Mouse (Mus musculus): ENCODE data around the gene Nsun3.

Nsun3 gene

GRCm38 (mm10) chr16:62786621-62787331, at the start of gene Nsun3:
TSS of gene Nsun3 (minus strand) at chr16:62786818.
- DNase-seq (ENCODE audit: low spot score in 2 of 2) = peak; percentile 96 to 98

DNA sequence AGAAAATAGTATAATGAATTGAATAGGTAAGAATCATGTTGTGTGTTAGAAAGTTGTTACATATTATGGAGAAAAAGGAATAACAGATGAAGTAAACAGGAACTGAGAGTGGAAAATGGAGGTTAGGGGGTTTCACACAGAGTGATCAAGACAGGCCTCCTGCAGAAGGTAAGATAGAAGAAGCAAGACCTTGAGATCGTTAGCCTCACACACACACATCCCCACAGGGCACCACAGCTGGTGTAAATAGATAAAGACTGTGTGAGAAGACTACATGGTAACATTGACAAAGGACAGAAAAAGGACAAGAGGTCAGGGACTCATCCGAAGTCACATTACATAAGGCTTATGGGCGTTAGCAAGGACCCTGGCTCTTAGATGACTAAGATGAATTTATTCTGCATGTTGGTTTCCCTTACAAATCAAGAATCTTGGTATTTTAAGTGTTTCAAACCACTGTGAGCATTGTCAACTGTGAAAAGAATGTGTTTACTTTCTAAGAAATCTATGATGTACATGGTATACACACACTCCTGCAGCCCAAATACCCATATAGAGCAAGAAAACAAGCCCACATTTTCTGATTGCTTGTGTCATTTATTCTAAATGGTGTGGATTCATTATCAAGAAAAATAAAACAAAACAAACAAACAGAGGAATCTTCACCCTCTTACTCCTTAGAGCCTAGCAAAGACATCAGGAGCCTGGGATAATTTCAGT, 47.6 kb upstream of the Nsun3 start:
- DNase-seq (ENCODE audit: low spot score in 2 of 2) = no peak

DNA sequence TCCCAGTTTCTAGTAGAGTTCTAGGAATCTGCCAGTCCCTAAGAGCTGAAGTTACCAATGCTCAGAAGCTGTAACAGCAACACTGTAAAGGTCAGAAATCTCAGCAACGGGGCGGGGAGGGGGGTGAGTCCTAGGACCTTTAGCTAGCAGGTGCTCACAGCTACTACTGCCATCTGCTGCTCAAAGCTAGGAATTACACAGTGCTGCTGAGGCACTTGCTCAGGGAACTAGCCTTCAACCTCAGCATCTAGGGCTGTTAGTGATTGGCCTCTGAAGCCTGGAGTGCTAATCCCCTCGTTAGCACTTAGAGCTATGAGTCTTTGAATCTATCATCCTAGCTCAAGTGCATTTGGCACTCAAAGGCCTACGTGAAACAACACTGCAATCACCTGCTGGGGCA, 45.9 kb upstream of the Nsun3 start:
- DNase-seq (ENCODE audit: low spot score in 2 of 2) = no peak

DNA sequence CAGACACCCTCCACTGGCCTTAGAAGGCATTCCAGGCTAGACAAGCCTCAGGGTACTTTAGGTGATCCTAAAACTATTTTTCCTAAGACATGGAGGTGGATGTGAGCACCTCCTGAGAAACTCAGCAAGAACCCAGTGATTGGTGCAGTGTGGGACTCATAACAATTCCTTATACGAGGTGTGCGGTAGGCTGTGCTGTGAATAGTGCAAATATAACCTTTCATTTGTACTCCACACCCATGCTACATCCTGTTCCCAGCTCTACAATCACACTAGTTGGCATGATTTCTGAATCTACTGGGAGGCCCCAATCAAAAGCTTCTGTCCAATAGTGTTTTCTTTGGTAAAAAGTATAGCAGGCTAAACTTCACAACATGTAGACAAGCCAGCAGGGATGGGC, 45.4 kb upstream of the Nsun3 start:
- DNase-seq (ENCODE audit: low spot score in 2 of 2) = no peak

DNA sequence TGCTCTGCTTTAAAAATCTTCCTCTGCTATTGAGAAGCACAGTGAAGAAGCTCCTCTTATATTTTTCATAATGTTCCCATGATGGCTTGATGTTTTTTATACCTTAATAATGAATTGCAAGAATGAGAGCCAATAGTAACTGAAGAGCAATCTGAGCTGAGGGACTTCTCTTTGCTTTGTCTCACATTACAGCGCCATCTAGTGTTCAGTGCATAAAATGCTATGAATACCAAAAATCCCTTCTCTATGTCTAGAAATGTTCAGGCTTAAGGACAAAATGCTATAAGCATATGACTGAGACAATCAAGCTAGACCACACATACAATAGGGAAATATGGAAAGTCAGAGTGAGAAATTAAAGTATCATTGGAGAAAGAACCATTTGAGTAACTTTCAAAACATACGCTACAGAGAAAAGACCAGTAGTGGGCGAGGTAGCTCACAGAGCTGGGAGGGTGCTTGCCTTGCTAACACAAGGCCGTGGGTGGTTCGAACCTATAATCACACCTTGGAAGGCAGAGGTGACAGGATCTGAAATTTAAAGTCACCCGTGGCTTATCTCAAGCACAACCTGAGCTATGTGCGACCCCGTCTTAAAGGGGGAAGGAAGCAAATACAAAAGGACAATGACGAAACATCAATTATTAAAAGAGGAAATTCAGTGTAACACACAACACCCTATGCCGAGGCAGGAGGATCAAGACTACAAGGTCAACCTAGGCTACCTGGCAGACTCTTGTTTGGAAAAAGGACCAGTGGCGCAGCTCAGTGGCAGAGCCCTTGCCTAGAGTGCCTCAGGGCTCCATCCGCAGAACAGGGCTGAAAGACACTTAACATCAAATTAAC, 39.8 kb upstream of the Nsun3 start:
- DNase-seq (ENCODE audit: low spot score in 2 of 2) = no peak

- no peak for DNase-seq (ENCODE audit: low spot score in 2 of 2)
These were observed 35.9 kb upstream of the Nsun3 start for GRCm38 (mm10) chr16:62822472-62822871.

DNA sequence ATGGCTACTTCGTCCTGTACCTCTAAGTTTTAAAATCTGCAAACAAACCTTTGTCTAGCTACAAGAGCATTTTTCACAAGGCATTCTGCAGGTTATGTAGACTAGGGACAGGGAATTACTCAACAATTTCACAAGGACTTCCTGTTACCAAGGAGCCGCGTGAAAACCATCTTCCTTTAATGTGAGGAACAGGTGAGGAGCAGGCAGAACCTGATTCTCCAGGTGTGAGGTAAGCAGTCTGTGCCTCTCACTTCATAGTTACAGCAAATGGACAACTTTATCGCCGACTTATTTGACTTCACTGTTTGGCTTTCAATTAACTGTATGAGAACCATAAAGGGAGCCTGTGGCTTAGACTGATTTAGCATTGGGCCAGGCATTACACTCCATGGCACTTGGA, 27.9 kb upstream of the Nsun3 start, which contains the start of gene Stx19:
Stx19 (plus strand) TSS at position 186 of the 400 bp plus-strand sequence.
- no peak for DNase-seq (ENCODE audit: low spot score in 2 of 2)

GRCm38 (mm10) chr16:62813790-62814189, 27.2 kb upstream of the Nsun3 start:
- DNase-seq (ENCODE audit: low spot score in 2 of 2) = no peak

- DNase-seq (ENCODE audit: low spot score in 2 of 2) = no peak
These were observed 24.2 kb upstream of the Nsun3 start for GRCm38 (mm10) chr16:62810855-62811254.

- no peak for DNase-seq (ENCODE audit: low spot score in 2 of 2)
These were observed 20.8 kb upstream of the Nsun3 start for GRCm38 (mm10) chr16:62807249-62807979.

DNA sequence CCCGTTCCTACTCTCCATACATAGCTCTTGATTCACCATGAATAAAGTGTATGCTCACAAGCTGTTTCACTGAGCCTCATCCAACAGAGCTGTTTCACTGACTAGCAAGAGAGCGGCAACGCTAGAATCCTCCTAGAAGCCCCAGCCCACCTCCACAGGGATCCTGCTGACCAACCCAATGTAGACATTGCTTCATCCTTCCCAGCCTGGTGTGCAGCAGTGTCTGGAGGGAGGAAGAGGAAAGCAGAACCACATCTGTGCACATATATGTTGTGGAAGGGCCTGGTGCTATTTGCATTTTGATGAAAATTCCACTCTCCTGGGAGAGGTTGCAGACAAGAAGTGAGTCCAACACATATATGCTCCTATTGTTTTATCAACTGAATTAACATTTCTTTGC, 18.0 kb upstream of the Nsun3 start:
- no peak for DNase-seq (ENCODE audit: low spot score in 2 of 2)

- DNase-seq (ENCODE audit: low spot score in 2 of 2) = no peak
These were observed 13.2 kb upstream of the Nsun3 start for GRCm38 (mm10) chr16:62799839-62800238.

DNA sequence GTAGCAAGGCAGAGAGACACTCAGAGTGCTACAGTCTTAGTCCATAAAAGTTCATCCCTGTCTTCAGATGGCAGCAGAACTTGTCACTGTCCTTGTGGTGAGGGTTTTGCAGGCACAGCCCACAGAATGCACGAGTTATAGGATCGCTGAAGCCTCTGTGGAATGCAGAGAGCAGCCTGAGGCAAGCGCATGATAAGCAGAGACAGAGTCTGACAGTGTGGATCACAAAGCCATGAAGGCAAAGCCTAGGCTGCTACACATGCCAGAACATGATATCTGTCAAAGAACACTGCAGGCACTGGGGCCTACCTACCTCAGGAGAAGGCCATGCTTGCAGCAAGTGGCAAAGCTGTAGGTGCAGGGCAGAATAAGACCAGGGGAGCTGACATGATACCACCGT, 12.8 kb upstream of the Nsun3 start:
- DNase-seq (ENCODE audit: low spot score in 2 of 2) = no peak

DNA sequence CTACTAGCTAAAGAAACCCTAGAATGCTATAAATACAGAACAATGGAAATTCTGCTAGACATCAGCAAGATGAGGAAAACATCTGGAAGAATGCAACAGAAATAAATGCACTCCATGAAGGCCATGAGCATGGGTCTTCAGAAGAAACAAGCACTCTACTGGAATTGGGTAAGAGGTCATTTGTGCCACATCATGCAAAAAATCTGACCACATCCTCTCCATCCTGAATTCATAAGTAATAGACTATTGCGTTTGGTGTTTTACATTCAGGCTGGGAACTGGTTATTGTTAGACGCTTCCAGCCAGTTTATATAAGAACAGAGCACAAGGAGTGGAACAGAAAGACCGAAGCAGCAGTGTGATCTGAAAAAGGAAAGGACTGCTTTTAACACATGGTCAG, 12.2 kb upstream of the Nsun3 start:
- no peak for DNase-seq (ENCODE audit: low spot score in 2 of 2)

- DNase-seq (ENCODE audit: low spot score in 2 of 2) = no peak
These were observed 10.0 kb upstream of the Nsun3 start for GRCm38 (mm10) chr16:62796608-62797007.

DNA sequence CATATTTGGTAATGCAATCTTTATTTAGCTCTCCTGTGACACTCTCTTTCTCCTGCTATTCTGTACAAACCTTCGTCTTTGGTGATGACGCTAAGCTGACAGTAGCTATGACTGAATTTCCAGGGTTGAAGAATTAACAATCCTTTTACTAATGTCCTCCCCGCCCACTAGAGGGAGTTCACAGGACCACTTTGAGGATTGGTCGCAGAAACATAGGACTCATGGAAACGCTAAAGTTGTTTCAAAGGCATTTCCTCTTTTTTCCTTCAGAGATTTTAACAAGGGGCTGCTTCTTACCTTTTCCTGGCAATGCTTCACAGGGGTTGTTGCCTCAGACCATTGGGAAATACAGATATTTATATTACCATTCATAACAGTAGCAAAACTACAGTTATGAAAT, 4.4 kb downstream of the Nsun3 start:
- no peak for DNase-seq (ENCODE audit: low spot score in 2 of 2)

DNA sequence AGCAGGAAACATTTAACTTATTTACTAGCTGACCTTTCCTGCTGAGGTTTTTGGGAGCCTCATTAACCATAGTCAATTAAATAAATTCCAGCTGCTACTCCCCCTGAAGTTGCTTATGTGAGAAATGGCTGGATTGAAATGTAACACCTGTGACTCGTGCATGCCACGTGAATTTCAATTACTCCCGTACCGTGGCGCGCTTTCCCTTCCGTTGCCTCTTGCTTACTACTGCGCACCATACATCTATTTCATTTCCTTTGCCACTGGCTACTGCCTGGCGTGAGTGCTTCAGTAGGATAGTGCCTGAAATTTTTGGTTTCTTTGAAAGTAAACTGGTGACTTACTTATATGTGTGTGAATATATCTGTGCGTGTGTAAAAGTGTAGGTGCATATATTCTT, 8.3 kb downstream of the Nsun3 start:
- no peak for DNase-seq (ENCODE audit: low spot score in 2 of 2)

- DNase-seq (ENCODE audit: low spot score in 2 of 2) = no peak
These were observed 10.6 kb downstream of the Nsun3 start for GRCm38 (mm10) chr16:62776034-62776433.

DNA sequence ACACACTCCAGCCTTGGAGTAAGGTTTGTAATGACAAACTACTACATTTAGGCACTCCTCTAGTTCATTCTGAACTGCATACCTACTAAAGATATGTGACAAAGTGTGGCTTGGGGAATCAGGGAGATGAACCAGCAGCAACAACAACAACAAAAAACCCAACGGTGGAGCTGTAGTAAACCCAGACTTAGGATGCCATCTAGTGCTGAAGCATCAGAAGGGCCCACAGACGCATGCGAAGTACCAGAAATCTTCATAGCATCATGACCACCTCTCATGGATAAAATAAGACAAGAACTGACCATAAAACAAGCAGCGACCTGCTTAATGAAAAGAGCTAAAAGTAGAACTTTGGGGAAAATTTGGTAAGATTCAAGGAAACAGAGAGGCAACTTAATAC, 13.2 kb downstream of the Nsun3 start:
- DNase-seq (ENCODE audit: low spot score in 2 of 2) = peak in 1 of 2 experiments; percentile 29

- DNase-seq (ENCODE audit: low spot score in 2 of 2) = no peak
These were observed 28.3 kb downstream of the Nsun3 start for GRCm38 (mm10) chr16:62758340-62758739.

DNA sequence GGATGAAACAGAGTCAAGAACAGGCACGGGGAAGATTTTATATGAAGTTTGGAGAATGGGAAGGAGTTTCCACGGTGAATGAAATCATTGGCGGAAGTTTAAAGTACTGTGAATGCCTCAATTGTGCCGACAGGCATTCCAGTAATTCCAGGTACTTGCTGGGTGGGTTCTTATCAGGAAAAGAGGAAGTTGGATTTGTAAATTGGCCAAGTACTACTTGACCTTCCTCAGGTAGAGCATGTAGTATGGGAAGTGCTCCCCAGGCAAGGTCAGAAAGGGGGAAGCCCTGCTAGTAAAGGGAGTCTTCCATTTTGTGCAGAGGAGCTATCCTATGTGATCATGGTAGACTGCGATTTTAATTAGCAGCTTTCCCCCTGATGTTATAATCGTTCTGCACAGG, 31.3 kb downstream of the Nsun3 start:
- no peak for DNase-seq (ENCODE audit: low spot score in 2 of 2)

GRCm38 (mm10) chr16:62753597-62753996, 33.0 kb downstream of the Nsun3 start:
- no peak for DNase-seq (ENCODE audit: low spot score in 2 of 2)
